Mouse (Mus musculus) liver, adult 2 months (tissue): ENCODE measurements around the gene Cnn1. TPM values are rescaled to one million over a fixed set of nuclear protein-coding genes. Genes with fewer than 3 reads are reported as not detected.

ENCODE experiments used
- DNase-seq: peaks from one replicate; pipeline ENCODE4 v3.0.0-alpha.2; 2011; ENCODE audit warnings: low read depth, low spot score; ENCODE audit errors: extremely low read depth
- H3K27ac ChIP-seq: fragments of 200-500 bp; replicated peaks from 2 replicates; pipeline ENCODE4 v1.5.1; 2012; ENCODE audit warnings: low read depth, mild to moderate bottlenecking, control low read depth, inconsistent platforms, low read length; ENCODE audit not compliant: insufficient read depth
- H3K27me3 ChIP-seq: fragments of 200-500 bp; 2 replicates; pipeline ENCODE4 v1.6.1; 2012; ENCODE audit warnings: mild to moderate bottlenecking, moderate library complexity, low read length, inconsistent platforms; ENCODE audit not compliant: control insufficient read depth, insufficient read depth
- H3K36me3 ChIP-seq: fragments of 200-500 bp; 2 replicates; pipeline ENCODE4 v1.6.1; 2012; ENCODE audit warnings: low read length, inconsistent platforms; ENCODE audit not compliant: control insufficient read depth, insufficient read depth
- H3K4me1 ChIP-seq: fragments of 200-500 bp; 2 replicates; pipeline ENCODE4 v1.6.1; 2011; ENCODE audit warnings: low read length; ENCODE audit not compliant: control insufficient read depth, insufficient read depth
- H3K4me3 ChIP-seq: fragments of 200-500 bp; 2 replicates; pipeline ENCODE4 v1.5.1; 2011; ENCODE audit warnings: low read depth, mild to moderate bottlenecking, control low read depth, low read length, moderate library complexity; ENCODE audit not compliant: insufficient read depth
- H3K79me2 ChIP-seq: fragments of 200-500 bp; 2 replicates; pipeline ENCODE4 v1.6.1; 2012; ENCODE audit warnings: inconsistent platforms, mild to moderate bottlenecking, low read length, moderate library complexity; ENCODE audit not compliant: control insufficient read depth, insufficient read depth
- H3K9ac ChIP-seq: fragments of 200-500 bp; 2 replicates; pipeline ENCODE4 v1.6.1; 2012; ENCODE audit warnings: low read depth, mild to moderate bottlenecking, control low read depth, inconsistent platforms, low read length
- CTCF ChIP-seq: fragments of 200-500 bp; IDR thresholded peaks from 2 replicates; pipeline ENCODE4 v1.5.1; 2011; ENCODE audit warnings: low read depth, low read length, control low read depth
- POLR2A ChIP-seq: fragments of 200-500 bp; IDR thresholded peaks from 2 replicates; pipeline ENCODE4 v1.6.1; 2011; ENCODE audit warnings: low read length, control low read depth; ENCODE audit not compliant: insufficient read depth; ENCODE audit errors: extremely low read depth
- WGBS: fragments of 180-500 bp; shearing (Covaris S2); methylation state at CpG from one replicate; pipeline ENCODE4 v1.1.7; 2018; 5-methylcytosine and 5-hydroxymethylcytosine counted together
- polyA plus RNA-seq: library from polyadenylated mRNA; depleted of rRNA; stranded (reverse); fragments of >200 nt; gene quantifications from 2 replicates; pipeline ENCODE4 v1.2.3, GENCODE M21; 2012
- total RNA-seq: library from RNA; depleted of rRNA; stranded (reverse); fragments of >200 nt; gene quantifications from 2 replicates; pipeline ENCODE4 v1.2.3, GENCODE M21; 2014

The Cnn1 gene
- total and polyA plus RNA-seq, 2 experiments: 0.22 to 0.28 TPM

DNA sequence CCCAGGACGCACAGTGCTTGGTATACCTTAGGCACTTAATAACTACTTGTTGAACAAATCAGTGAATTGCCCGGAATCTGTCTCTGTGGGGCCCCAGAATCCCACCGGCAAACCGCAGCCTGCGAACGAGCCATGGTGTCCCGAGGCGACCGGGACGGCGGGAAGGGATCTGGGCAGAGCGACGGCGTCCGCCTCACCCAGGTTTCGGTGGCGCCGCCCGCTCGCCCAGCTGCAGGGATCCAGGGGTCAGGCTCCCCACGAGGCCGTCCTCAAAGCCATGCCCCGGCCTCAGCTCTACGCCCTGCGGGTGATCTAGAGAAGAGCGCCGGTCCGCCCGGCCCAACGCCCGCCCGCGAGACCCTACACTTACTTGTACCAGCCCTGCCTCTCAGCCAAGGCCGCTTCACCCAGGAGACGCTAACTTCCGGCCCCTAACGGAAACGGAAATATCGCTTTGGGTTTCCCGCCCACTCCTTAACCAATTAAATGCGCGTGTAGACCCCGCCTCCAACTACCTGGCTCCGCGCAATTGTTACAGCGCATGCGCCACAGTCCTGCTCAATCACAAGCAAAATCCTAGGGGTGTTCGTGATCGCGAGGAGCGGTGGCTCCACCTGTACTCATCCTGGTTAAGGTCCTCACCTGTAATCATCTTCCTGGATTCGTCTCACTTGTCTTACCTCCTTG, 17.9 kb downstream of the Cnn1 start, which contains the start of gene Elof1:
Gene Elof1 (minus strand): TSS at position 433 of the 687 bp plus-strand sequence.
- Histone ChIP-seq H3K4me1 (peaks cover 7% of the 10 kb centered on the region; the same call in 1 of the 2 replicates), H3K27me3 (no peaks in the 10 kb centered on the region), H3K27ac (peak within 1 kb of the TSS; percentile 72), H3K4me3 (peak within 1 kb of the TSS; percentile 83), H3K79me2 (peaks cover 3% of the 10 kb centered on the region; the same call in 1 of the 2 replicates), H3K36me3 (peaks cover 11% of the 10 kb centered on the region), H3K9ac (peak within 1 kb of the TSS; percentile 88)
- TF ChIP-seq POLR2A (0 out of 2 replicates have a peak, but pooled peaks have one; percentile 46), CTCF (no peak)
- under 1% methylated on average over 52 of the region's 52 CpGs for WGBS
- DNase-seq: peak; percentile 92

DNA sequence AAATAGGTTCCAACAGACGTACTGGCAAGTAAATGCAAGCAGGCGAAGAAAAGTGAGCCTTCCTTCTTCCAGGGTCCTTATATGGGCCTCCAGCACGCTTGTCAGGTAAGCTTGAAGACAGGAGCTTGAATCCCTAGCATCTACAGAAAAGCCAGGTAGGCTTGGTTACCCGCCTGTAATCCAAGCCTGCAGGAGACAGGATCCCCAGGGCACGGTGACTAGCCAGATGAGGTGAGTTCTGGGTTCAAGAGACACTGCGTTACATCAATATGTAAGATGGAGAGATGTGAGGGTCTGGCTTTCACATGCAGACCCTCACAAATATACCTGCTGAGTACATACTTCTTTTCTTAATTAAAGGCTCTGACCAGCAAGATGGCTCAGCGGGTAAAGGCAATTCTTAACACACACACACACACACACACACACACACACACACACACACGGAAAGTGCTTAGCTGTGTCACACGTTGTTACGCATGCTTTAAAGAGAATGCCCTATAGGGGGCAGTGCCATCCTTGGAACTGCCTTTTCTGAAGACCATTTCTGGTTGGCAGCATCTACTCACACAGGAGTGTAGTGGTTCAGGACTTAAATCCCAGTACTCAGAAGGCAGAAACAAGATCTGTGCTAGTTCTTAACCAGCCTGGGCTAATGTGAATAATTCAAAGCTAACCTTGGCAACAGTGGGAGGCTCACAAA, 18.9 kb downstream of the Cnn1 start:
- 35% methylated on average over 10 of the region's 10 CpGs for WGBS
- peak; percentile 87 for DNase-seq
- no peaks in the 10 kb centered on the region for H3K27me3 ChIP-seq
- H3K4me1 ChIP-seq: peaks cover 7% of the 10 kb centered on the region; the same call in 1 of the 2 replicates
- H3K4me3 ChIP-seq: peak overlapping the region; percentile 53; the same call in 1 of the 2 replicates
- TF ChIP-seq POLR2A: no peak
- peak; percentile 34 for TF ChIP-seq CTCF
- H3K27ac ChIP-seq: no peak overlapping the region
- peaks cover 5% of the 10 kb centered on the region for H3K36me3 ChIP-seq
- peaks cover 3% of the 10 kb centered on the region; the same call in 1 of the 2 replicates for H3K79me2 ChIP-seq
- H3K9ac ChIP-seq: no peak overlapping the region

DNA sequence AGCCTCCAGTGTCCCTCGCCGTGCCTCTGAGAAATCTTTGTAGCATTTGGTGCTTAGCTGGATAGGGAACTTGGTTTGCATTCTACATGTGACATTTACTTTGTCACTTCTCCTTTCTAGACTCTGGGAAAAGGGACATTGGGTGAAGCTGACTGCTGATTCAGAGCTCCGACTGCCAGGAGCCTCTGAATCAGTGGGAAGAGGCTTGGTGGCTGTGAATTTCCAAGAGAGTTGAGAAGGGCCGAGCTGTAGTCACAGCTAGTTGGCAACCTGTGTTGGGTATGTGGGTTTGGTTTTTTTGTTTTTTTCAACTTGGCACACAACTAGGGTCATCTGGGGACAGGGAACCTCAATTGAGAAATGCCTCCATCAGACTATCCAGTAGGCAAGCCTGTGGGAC, 20.5 kb downstream of the Cnn1 start:
- H3K36me3 ChIP-seq: no peaks in the 10 kb centered on the region
- H3K27ac ChIP-seq: peak overlapping the region; percentile 0
- TF ChIP-seq CTCF (no peak), POLR2A (no peak)
- H3K9ac ChIP-seq: no peak overlapping the region
- H3K4me3 ChIP-seq: no peak overlapping the region
- 48% methylated on average over 4 of the region's 4 CpGs for WGBS
- H3K79me2 ChIP-seq: peaks cover 3% of the 10 kb centered on the region; the same call in 1 of the 2 replicates
- peak; percentile 74 for DNase-seq
- peaks cover 7% of the 10 kb centered on the region; the same call in 1 of the 2 replicates for H3K4me1 ChIP-seq
- H3K27me3 ChIP-seq: no peaks in the 10 kb centered on the region

DNA sequence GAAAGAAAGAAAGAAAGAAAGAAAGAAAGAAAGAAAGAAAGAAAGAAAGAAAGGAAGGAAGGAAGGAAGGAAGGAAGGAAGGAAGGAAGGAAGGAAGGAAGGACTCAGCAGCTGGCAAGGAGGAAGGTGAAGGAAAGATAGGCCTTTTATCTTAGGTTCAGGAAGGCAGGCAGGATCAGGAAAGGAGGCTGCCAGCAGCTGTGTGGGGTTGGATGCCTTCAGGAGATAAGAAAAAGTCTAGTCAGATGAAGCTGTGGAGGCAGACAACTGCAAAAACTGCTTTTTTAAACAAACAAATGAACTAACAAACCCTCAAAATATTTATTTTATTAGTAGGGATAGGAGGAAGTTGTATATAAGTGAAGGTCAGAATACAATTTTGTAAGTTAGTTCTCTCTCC, 22.5 kb downstream of the Cnn1 start:
- Histone ChIP-seq H3K4me1 (peaks cover 3% of the 10 kb centered on the region; the same call in 1 of the 2 replicates), H3K27ac (no peak overlapping the region), H3K36me3 (no peaks in the 10 kb centered on the region), H3K79me2 (no peaks in the 10 kb centered on the region), H3K4me3 (no peak overlapping the region), H3K27me3 (no peaks in the 10 kb centered on the region), H3K9ac (no peak overlapping the region)
- TF ChIP-seq POLR2A (no peak), CTCF (no peak)
- no peak for DNase-seq

DNA sequence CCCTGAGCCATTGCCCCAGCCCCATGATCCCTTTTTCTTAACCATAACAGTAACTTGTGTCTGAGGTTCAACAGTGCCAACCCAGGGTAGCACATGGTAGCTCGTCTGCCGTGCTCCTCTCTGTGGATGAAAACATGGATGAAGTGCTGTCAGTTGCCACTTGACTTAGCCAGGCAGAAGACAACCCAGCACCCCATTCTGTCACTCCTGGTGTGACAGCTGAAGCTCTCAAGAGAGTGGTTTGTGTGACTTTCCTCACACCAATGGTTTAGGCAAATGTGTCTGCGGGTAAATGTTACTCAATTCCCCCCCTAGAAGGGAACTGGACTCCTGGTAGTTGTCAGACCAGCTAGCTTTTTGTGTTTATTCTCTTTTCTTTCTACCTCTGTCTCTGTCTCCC, 23.0 kb downstream of the Cnn1 start:
- no peak overlapping the region for H3K4me3 ChIP-seq
- DNase-seq: no peak
- no peak overlapping the region for H3K9ac ChIP-seq
- no peak overlapping the region for H3K27ac ChIP-seq
- H3K79me2 ChIP-seq: no peaks in the 10 kb centered on the region
- WGBS: 89% methylated on average over 3 of the region's 3 CpGs
- H3K4me1 ChIP-seq: peaks cover 3% of the 10 kb centered on the region; the same call in 1 of the 2 replicates
- H3K36me3 ChIP-seq: no peaks in the 10 kb centered on the region; the same call in 1 of the 2 replicates
- H3K27me3 ChIP-seq: no peaks in the 10 kb centered on the region
- no peak for TF ChIP-seq POLR2A
- no peak for TF ChIP-seq CTCF
